Mouse (Mus musculus) right cerebral cortex, postnatal 14 days (tissue): ENCODE data around the gene Tspan9.

Experiments
- DNase-seq: peaks from one replicate; pipeline ENCODE4 v3.0.0; 2022

The Tspan9 gene

GRCm38 (mm10) chr6:128099871-128100270 is 43.5 kb downstream of the Tspan9 start:
- DNase-seq: peak; percentile 49

- DNase-seq: peak; percentile 48
These were observed 44.2 kb downstream of the Tspan9 start for GRCm38 (mm10) chr6:128099190-128099589.

GRCm38 (mm10) chr6:128096521-128096920 is 46.9 kb downstream of the Tspan9 start:
- DNase-seq: no peak

GRCm38 (mm10) chr6:128095906-128096305 is 47.5 kb downstream of the Tspan9 start:
- no peak for DNase-seq

GRCm38 (mm10) chr6:128095131-128095530 is 48.3 kb downstream of the Tspan9 start:
- peak; percentile 51 for DNase-seq

- DNase-seq: no peak
These were observed 49.4 kb downstream of the Tspan9 start for GRCm38 (mm10) chr6:128093856-128094628.

GRCm38 (mm10) chr6:128092621-128093020 is 50.8 kb downstream of the Tspan9 start:
- no peak for DNase-seq

- no peak for DNase-seq
These were observed 51.6 kb downstream of the Tspan9 start for GRCm38 (mm10) chr6:128091833-128092166.

- peak; percentile 50 for DNase-seq
These were observed 52.2 kb downstream of the Tspan9 start for GRCm38 (mm10) chr6:128090985-128091832.

GRCm38 (mm10) chr6:128089770-128090702 is 53.4 kb downstream of the Tspan9 start:
- peak; percentile 69 for DNase-seq

- DNase-seq: no peak
These were observed 54.5 kb downstream of the Tspan9 start for GRCm38 (mm10) chr6:128088746-128089523.

- no peak for DNase-seq
These were observed 57.8 kb downstream of the Tspan9 start for GRCm38 (mm10) chr6:128085488-128086066.

GRCm38 (mm10) chr6:128083305-128083704 is 60.1 kb downstream of the Tspan9 start:
- DNase-seq: no peak

- DNase-seq: no peak
These were observed 61.6 kb downstream of the Tspan9 start for GRCm38 (mm10) chr6:128081781-128082180.

GRCm38 (mm10) chr6:128081293-128081692 is 62.1 kb downstream of the Tspan9 start:
- DNase-seq: no peak

GRCm38 (mm10) chr6:128079576-128080224 is 63.7 kb downstream of the Tspan9 start:
- DNase-seq: no peak

- no peak for DNase-seq
These were observed 64.9 kb downstream of the Tspan9 start for GRCm38 (mm10) chr6:128078508-128078907.

GRCm38 (mm10) chr6:128076104-128077020 is 67.0 kb downstream of the Tspan9 start:
- DNase-seq: no peak

- DNase-seq: no peak
These were observed 67.9 kb downstream of the Tspan9 start for GRCm38 (mm10) chr6:128075453-128076003.
